Mouse (Mus musculus) forebrain, embryonic 14.5 days (tissue): Measurements from ENCODE around the gene Hist1h3c. TPM values are rescaled to one million over a fixed set of nuclear protein-coding genes. Genes with fewer than 3 reads are reported as not detected.

Source experiments
- ATAC-seq: fragments of 200-750 bp; cut with Nextera tagmentation; 2 replicates; pipeline ENCODE4 v1.8.0; 2017; ENCODE audit warnings: mild to moderate bottlenecking, moderate library complexity
- DNase-seq: peaks from one replicate; pipeline ENCODE4 v3.0.0-alpha.2; 2015; ENCODE audit warnings: low spot score
- H3K27ac ChIP-seq: fragments of 300-500 bp; sonication (generic); 2 replicates; pipeline ENCODE4 v1.5.1; 2014; ENCODE audit warnings: low read depth, mild to moderate bottlenecking, control low read depth, low read length, moderate library complexity
- H3K27me3 ChIP-seq: fragments of 300-500 bp; sonication (generic); replicated peaks from 2 replicates; pipeline ENCODE4 v1.6.1; 2014; ENCODE audit warnings: low read length, control low read depth, mixed read lengths; ENCODE audit not compliant: control insufficient read depth, insufficient read depth
- H3K36me3 ChIP-seq: fragments of 300-500 bp; sonication (generic); 2 replicates; pipeline ENCODE4 v1.6.1; 2014; ENCODE audit warnings: low read length, control low read depth; ENCODE audit not compliant: control insufficient read depth, insufficient read depth
- H3K4me1 ChIP-seq: fragments of 300-500 bp; sonication (generic); 2 replicates; pipeline ENCODE4 v1.6.1; 2014; ENCODE audit warnings: antibody characterized with exemption, low read length, control low read depth; ENCODE audit not compliant: control insufficient read depth, insufficient read depth
- H3K4me2 ChIP-seq: fragments of 300-500 bp; sonication (generic); 2 replicates; pipeline ENCODE4 v1.6.1; 2014; ENCODE audit warnings: mild to moderate bottlenecking, control low read depth, low read length
- H3K4me3 ChIP-seq: fragments of 300-500 bp; sonication (generic); 2 replicates; pipeline ENCODE4 v1.5.1; 2014; ENCODE audit warnings: low read depth, low read length, control low read depth
- H3K9ac ChIP-seq: fragments of 300-500 bp; sonication (generic); 2 replicates; pipeline ENCODE4 v1.6.1; 2014; ENCODE audit warnings: mild to moderate bottlenecking, low read length, control low read depth, moderate library complexity
- H3K9me3 ChIP-seq: fragments of 300-500 bp; sonication (generic); replicated peaks from 2 replicates; pipeline ENCODE4 v1.6.1; 2016; ENCODE audit warnings: low read length, control low read depth, mixed read lengths; ENCODE audit not compliant: control insufficient read depth
- WGBS: fragments of 180-500 bp; shearing (Covaris S2); extraction: QIAGEN DNeasy Blood & Tissue Kit; methylation state at CpG from one replicate; pipeline ENCODE4 v1.1.7; 2014; 5-methylcytosine and 5-hydroxymethylcytosine counted together
- polyA plus RNA-seq: library from polyadenylated mRNA; unstranded; fragments of >200 nt; fragmentation: Nextera tagmentation; extraction: Ambion mirVana; gene quantifications from 2 replicates; pipeline ENCODE4 v1.2.1, GENCODE M21; 2014

Hist1h3c gene
- polyA plus RNA-seq, 1 experiment from 2014 or later = 5.9 TPM

- no peak overlapping the region for H3K27ac ChIP-seq
- H3K27me3 ChIP-seq = no peaks in the 10 kb centered on the region
- WGBS = 61% methylated on average over 11 of the region's 11 CpGs
- H3K4me3 ChIP-seq = no peak overlapping the region
- no peak for ATAC-seq
- no peaks in the 10 kb centered on the region for H3K4me1 ChIP-seq
- no peak overlapping the region for H3K4me2 ChIP-seq
- no peak for DNase-seq
- no peaks in the 10 kb centered on the region for H3K9me3 ChIP-seq
- no peaks in the 10 kb centered on the region for H3K36me3 ChIP-seq
- no peak overlapping the region for H3K9ac ChIP-seq
These were observed 28.2 kb downstream of the Hist1h3c start for GRCm38 (mm10) chr13:23717176-23717575.

DNA sequence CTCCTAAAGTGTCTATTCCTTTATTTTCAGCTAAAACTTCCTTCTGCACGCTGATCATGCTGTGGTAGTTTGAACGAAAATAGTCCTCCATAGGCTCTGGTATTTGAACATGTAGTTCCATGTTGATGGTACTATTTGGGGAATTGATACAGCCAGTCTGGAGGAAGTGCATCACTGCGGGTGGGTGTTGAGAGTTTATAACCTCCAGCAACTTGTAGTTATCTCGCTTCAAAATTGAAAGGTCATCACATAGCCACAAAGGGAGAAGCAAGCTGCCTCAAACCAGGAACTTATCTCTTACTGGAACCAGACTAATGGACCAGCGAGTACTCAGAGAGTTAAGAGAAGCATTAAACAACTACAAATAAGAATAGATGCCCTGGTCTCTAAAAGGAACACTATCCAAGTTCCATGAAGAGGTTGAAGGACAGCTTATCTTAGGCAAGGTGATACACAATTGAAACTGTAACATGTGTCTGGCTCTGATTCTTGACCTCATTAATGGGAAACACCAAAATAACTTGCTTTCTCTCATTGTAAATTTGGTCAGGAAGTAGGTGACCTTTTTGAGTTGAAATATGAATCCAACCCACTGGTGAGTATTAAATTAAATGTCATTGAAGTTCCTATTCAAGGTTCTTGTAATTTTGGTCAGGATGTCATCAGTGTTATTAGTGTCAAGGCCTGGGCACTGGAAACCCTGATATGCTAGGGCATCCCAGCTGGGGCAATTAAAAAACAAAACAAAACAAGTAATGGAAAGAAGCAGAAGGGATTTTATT is 28.9 kb downstream of the Hist1h3c start:
- Histone ChIP-seq H3K27ac (no peak overlapping the region), H3K27me3 (no peaks in the 10 kb centered on the region), H3K9ac (no peak overlapping the region), H3K4me2 (no peak overlapping the region), H3K4me1 (no peaks in the 10 kb centered on the region), H3K9me3 (no peaks in the 10 kb centered on the region), H3K4me3 (no peak overlapping the region), H3K36me3 (no peaks in the 10 kb centered on the region)
- no peak for DNase-seq
- ATAC-seq = no peak
- 86% methylated on average over 5 of the region's 5 CpGs for WGBS

DNA sequence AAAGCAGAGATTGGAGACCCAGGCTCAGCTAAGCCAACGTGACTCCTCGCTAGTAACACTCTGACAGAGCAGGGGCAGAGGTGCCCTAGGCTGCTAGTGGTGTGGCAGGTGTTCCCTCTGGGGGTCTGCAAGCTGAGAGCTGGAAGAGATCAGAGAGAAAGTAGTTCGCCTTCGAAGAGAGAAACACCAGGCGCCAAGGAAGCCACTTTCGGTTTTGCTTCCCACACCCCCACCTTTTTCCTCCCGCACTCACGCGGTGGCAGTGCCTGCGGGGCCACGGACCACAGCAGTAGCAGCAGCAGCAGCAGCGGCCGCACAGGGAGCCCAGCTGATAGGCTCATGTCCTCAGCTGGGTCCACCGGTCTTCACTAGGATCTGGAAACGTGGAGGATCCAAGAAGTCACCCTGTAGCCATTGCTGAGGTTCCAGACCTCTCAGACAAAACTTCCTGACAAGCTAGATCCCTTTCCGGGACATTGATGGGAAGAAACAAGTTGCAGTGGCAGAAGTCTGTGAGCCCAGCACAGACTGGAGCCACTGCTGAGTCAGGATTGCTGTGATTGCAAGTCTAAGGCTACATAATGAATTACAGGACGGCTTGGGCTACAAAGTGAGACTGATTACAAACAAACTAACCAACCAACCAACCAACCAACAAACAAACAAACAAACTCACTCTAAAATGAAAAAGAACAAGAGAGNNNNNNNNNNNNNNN is 34.9 kb downstream of the Hist1h3c start, which contains the start of gene Hfe:
Gene Hfe, minus strand, starts transcription at position 481 of the 716 bp plus-strand sequence.
- WGBS = 5% methylated on average over 17 of the region's 17 CpGs
- Histone ChIP-seq H3K9ac (peak within 1 kb of the TSS; percentile 54), H3K4me3 (peak within 1 kb of the TSS; percentile 20), H3K27me3 (no peaks in the 10 kb centered on the region), H3K9me3 (no peaks in the 10 kb centered on the region), H3K36me3 (no peaks in the 10 kb centered on the region), H3K27ac (no peak within 1 kb of the TSS), H3K4me1 (peaks cover 11% of the 10 kb centered on the region; the same call in 1 of the 2 replicates), H3K4me2 (peak within 1 kb of the TSS; percentile 52)
- 0 out of 2 replicates have a peak, but pooled peaks have one; percentile 32 for ATAC-seq
- peak; percentile 36 for DNase-seq

- 25% methylated on average over 15 of the region's 15 CpGs for WGBS
- no peaks in the 10 kb centered on the region for H3K36me3 ChIP-seq
- DNase-seq (peak; percentile 44), ATAC-seq (no peak)
- no peaks in the 10 kb centered on the region for H3K27me3 ChIP-seq
- H3K4me1 ChIP-seq = peaks cover 11% of the 10 kb centered on the region; the same call in 1 of the 2 replicates
- H3K4me3 ChIP-seq = peak overlapping the region; percentile 20
- H3K4me2 ChIP-seq = peak overlapping the region; percentile 52
- no peak overlapping the region for H3K27ac ChIP-seq
- no peaks in the 10 kb centered on the region for H3K9me3 ChIP-seq
- H3K9ac ChIP-seq = peak overlapping the region; percentile 54
These were observed 35.6 kb downstream of the Hist1h3c start for GRCm38 (mm10) chr13:23709714-23710373.

DNA sequence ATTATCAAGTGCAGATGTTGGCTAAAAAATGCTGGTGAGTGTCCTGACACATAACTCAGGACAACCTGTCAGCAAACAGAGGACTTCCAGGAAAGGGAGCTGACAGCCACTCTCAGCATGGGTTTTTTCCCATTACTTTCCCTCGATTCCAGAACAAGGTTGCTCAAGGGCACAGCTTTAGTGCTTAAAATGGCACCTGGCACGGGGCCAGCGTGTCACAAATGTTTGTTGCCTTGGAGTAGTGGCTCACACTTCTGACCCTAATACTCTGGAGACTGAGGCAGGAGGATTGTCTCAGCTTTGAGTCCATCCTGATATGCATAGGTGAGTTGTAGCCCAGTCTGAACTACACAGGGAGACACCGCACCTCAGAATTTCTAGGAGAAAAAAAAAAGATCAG is 36.7 kb downstream of the Hist1h3c start:
- H3K9me3 ChIP-seq = no peaks in the 10 kb centered on the region
- H3K9ac ChIP-seq = no peak overlapping the region
- H3K4me1 ChIP-seq = peaks cover 11% of the 10 kb centered on the region; the same call in 1 of the 2 replicates
- no peak overlapping the region for H3K27ac ChIP-seq
- DNase-seq (no peak), ATAC-seq (no peak)
- H3K36me3 ChIP-seq = no peaks in the 10 kb centered on the region
- no peak overlapping the region for H3K4me2 ChIP-seq
- WGBS = 71% methylated on average over 4 of the region's 4 CpGs
- H3K4me3 ChIP-seq = no peak overlapping the region
- H3K27me3 ChIP-seq = no peaks in the 10 kb centered on the region

- Histone ChIP-seq H3K4me1 (peaks cover 11% of the 10 kb centered on the region; the same call in 1 of the 2 replicates), H3K9ac (no peak overlapping the region), H3K4me3 (no peak overlapping the region), H3K27ac (no peak overlapping the region), H3K4me2 (no peak overlapping the region), H3K9me3 (no peaks in the 10 kb centered on the region), H3K27me3 (no peaks in the 10 kb centered on the region), H3K36me3 (no peaks in the 10 kb centered on the region)
- DNase-seq = no peak
- no peak for ATAC-seq
- 89% methylated on average over 4 of the region's 4 CpGs for WGBS
These were observed 37.4 kb downstream of the Hist1h3c start for GRCm38 (mm10) chr13:23708041-23708440.

GRCm38 (mm10) chr13:23706771-23707170 is 38.6 kb downstream of the Hist1h3c start:
- Histone ChIP-seq H3K27ac (no peak overlapping the region), H3K9me3 (no peaks in the 10 kb centered on the region), H3K36me3 (no peaks in the 10 kb centered on the region), H3K4me3 (no peak overlapping the region), H3K27me3 (no peaks in the 10 kb centered on the region), H3K4me1 (peaks cover 11% of the 10 kb centered on the region; the same call in 1 of the 2 replicates), H3K4me2 (no peak overlapping the region), H3K9ac (no peak overlapping the region)
- 90% methylated on average over 12 of the region's 12 CpGs for WGBS
- no peak for DNase-seq
- no peak for ATAC-seq

DNA sequence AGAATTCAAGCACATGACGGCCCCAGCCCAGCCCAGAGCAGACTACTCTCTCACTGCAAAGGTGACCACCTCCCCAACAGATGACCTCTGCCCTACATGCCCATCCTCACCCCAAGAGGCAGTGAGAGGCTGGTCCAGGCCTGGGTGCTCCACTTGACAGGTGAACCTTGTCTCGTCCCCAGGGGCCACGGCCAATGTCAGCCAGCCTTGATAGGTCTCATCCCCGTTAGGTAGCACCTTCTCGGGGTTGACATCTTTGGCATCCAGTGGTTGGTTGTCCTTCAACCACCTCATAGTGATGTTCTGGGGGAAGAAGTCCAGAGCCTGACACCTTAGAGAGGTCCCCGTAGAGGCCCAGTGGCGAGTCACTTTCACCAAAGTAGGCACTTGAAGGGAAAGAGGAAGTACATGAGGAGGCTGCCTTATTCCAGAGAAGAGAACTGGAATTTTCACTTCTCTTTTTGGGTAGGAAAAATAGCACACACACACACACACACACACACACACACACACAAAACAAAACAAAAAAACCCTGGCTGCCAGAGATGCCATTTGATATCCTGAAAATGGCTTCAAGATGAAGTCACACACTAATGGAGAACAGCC is 39.5 kb downstream of the Hist1h3c start:
- no peaks in the 10 kb centered on the region for H3K27me3 ChIP-seq
- DNase-seq = no peak
- 94% methylated on average over 7 of the region's 7 CpGs for WGBS

More for the DNA sequence above, 39.5 kb downstream of the Hist1h3c start:
- H3K9me3 ChIP-seq = no peaks in the 10 kb centered on the region
- no peak overlapping the region for H3K27ac ChIP-seq
- ATAC-seq = no peak
- no peak overlapping the region for H3K4me3 ChIP-seq
- H3K4me1 ChIP-seq = peaks cover 11% of the 10 kb centered on the region; the same call in 1 of the 2 replicates
- H3K9ac ChIP-seq = no peak overlapping the region
- H3K4me2 ChIP-seq = no peak overlapping the region
- no peaks in the 10 kb centered on the region for H3K36me3 ChIP-seq
